Mouse (Mus musculus) stomach, postnatal 0 days (tissue): Measurements from ENCODE around the gene Vps4b.

ENCODE experiments used
- CTCF ChIP-seq: IDR thresholded peaks from 2 replicates; pipeline ENCODE4 v1.5.1; 2016; ENCODE audit warnings: antibody characterized with exemption, low read depth, mild to moderate bottlenecking, moderate library complexity
- EP300 ChIP-seq: optimal IDR thresholded peaks from 2 replicates; pipeline ENCODE3; 2016; ENCODE audit warnings: antibody characterized with exemption

DNA sequence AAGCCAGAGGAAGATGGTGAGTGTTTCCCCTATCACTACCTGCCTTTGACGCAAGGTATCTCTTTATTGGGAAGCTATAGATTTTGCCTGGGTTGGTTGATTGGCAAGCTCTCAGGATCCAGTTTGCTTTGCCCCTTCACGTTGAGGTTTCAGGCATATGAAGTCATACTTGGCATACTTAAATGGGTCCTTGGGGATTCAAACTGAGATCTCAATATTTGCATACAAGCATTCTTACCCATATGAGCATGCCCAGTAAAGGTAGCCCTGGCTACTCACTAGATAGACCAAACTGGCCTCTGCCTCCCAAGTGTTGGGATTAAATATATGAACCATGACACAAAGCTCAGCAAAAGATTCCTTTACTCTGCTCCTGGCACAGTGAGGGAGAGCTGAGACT lies 31.7 kb downstream of the Vps4b start:
- TF ChIP-seq CTCF, result no peak
- no peak for TF ChIP-seq EP300
